Mouse (Mus musculus): ENCODE measurements at regions not wholly inside any gene's neighbourhood (a gene's known extent, or its start where the extent isn't known, plus 50 kb on each side); places are given as distances from the start of the nearest gene placed in this dataset.

- Histone ChIP-seq H3K4me1 (replicated peaks; ENCODE audit: control insufficient read depth, insufficient read depth, low read length) (no peaks in the 10 kb centered on the region), H3K36me3 (ENCODE audit: control insufficient read depth, insufficient read depth, low read length) (no peaks in the 10 kb centered on the region), H3K27me3 (ENCODE audit: control insufficient read depth, insufficient read depth, low read length) (no peaks in the 10 kb centered on the region), H3K4me3 (ENCODE audit: control insufficient read depth, insufficient read depth, low read length) (no peak overlapping the region), H3K27ac (ENCODE audit: control insufficient read depth, insufficient read depth, low read length) (no peak overlapping the region)
- no peak for TF ChIP-seq POLR2A (IDR thresholded peaks at IDR 0.05; ENCODE audit: control insufficient read depth, extremely low read depth, insufficient read depth, low read length, poor library complexity)
- TF ChIP-seq CTCF (IDR thresholded peaks at IDR 0.05; ENCODE audit: borderline replicate concordance, control insufficient read depth, extremely low read depth, insufficient read depth, low read length, poor library complexity): no peak
- 89% methylated on average over 7 of the region's 7 CpGs for WGBS
- DNase-seq: no peak
These were observed 179.6 kb downstream of the Dact1 start for GRCm38 (mm10) chr12:71489295-71489694.

GRCm38 (mm10) chr12:71494803-71495293 lies 185.2 kb downstream of the Dact1 start:
- H3K27ac ChIP-seq (ENCODE audit: control insufficient read depth, insufficient read depth, low read length): no peak overlapping the region
- WGBS: 91% methylated on average over 10 of the region's 10 CpGs
- DNase-seq: no peak

DNA sequence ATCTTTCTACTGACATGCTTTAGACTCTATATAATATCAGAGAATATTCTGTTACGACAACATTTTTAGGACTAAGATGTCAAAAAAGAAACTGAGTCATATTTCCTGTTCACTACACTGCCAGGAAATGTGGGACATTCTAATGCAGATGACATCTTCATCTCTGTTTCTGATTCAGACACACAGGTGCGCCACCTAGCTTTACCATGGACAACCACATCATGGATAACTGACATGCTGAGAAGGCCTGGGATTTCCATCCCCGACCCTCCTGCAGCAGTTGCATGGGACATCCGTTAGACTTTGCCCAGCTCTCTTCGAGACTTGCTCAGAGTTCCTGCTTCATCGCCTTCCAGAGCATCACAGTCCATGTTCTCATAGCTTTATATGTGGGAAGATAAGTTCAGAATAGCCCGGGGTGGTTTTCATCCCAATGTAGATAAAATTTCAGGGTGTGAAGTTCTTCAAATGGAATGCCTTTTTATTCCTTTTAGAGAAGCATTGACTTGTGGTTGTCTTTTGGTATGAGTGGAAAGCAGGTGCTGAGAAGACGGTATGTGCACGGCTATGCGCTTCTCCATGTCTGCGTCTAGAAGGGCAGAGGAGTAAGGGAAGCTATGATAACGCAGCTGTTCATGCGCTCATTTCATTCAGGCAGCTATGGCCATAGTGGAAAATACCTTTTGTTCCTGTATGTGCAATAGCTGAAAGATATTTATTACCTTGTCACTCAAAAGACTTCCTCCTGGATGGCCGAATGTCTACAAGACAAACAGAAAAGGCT lies 188.8 kb downstream of the Dact1 start:
- WGBS: 82% methylated on average over 14 of the region's 14 CpGs
- Histone ChIP-seq H3K27me3 (ENCODE audit: control insufficient read depth, insufficient read depth, low read length) (no peaks in the 10 kb centered on the region), H3K4me3 (ENCODE audit: control insufficient read depth, insufficient read depth, low read length) (no peak overlapping the region), H3K27ac (ENCODE audit: control insufficient read depth, insufficient read depth, low read length) (no peak overlapping the region), H3K4me1 (replicated peaks; ENCODE audit: control insufficient read depth, insufficient read depth, low read length) (no peaks in the 10 kb centered on the region), H3K36me3 (ENCODE audit: control insufficient read depth, insufficient read depth, low read length) (no peaks in the 10 kb centered on the region)
- DNase-seq: no peak
- TF ChIP-seq CTCF (IDR thresholded peaks at IDR 0.05; ENCODE audit: borderline replicate concordance, control insufficient read depth, extremely low read depth, insufficient read depth, low read length, poor library complexity): no peak
- no peak for TF ChIP-seq POLR2A (IDR thresholded peaks at IDR 0.05; ENCODE audit: control insufficient read depth, extremely low read depth, insufficient read depth, low read length, poor library complexity)

More at GRCm38 (mm10) chr12:71494803-71495293, 185.2 kb downstream of the Dact1 start:
- H3K36me3 ChIP-seq (ENCODE audit: control insufficient read depth, insufficient read depth, low read length): no peaks in the 10 kb centered on the region
- no peaks in the 10 kb centered on the region for H3K27me3 ChIP-seq (ENCODE audit: control insufficient read depth, insufficient read depth, low read length)
- H3K4me3 ChIP-seq (ENCODE audit: control insufficient read depth, insufficient read depth, low read length): no peak overlapping the region
- TF ChIP-seq CTCF (IDR thresholded peaks at IDR 0.05; ENCODE audit: borderline replicate concordance, control insufficient read depth, extremely low read depth, insufficient read depth, low read length, poor library complexity) (no peak), POLR2A (IDR thresholded peaks at IDR 0.05; ENCODE audit: control insufficient read depth, extremely low read depth, insufficient read depth, low read length, poor library complexity) (no peak)
- no peaks in the 10 kb centered on the region for H3K4me1 ChIP-seq (replicated peaks; ENCODE audit: control insufficient read depth, insufficient read depth, low read length)

- 51% methylated on average over 7 of the region's 7 CpGs for WGBS
- H3K36me3 ChIP-seq (ENCODE audit: control insufficient read depth, insufficient read depth, low read length): no peaks in the 10 kb centered on the region
- H3K27me3 ChIP-seq (ENCODE audit: control insufficient read depth, insufficient read depth, low read length): no peaks in the 10 kb centered on the region
- TF ChIP-seq POLR2A (IDR thresholded peaks at IDR 0.05; ENCODE audit: control insufficient read depth, extremely low read depth, insufficient read depth, low read length, poor library complexity): no peak
- no peak for TF ChIP-seq CTCF (IDR thresholded peaks at IDR 0.05; ENCODE audit: borderline replicate concordance, control insufficient read depth, extremely low read depth, insufficient read depth, low read length, poor library complexity)
- no peaks in the 10 kb centered on the region for H3K4me1 ChIP-seq (replicated peaks; ENCODE audit: control insufficient read depth, insufficient read depth, low read length)
- no peak for DNase-seq
- no peak overlapping the region for H3K27ac ChIP-seq (ENCODE audit: control insufficient read depth, insufficient read depth, low read length)
- H3K4me3 ChIP-seq (ENCODE audit: control insufficient read depth, insufficient read depth, low read length): no peak overlapping the region
These were observed 191.7 kb downstream of the Dact1 start for GRCm38 (mm10) chr12:71501299-71501810.

DNA sequence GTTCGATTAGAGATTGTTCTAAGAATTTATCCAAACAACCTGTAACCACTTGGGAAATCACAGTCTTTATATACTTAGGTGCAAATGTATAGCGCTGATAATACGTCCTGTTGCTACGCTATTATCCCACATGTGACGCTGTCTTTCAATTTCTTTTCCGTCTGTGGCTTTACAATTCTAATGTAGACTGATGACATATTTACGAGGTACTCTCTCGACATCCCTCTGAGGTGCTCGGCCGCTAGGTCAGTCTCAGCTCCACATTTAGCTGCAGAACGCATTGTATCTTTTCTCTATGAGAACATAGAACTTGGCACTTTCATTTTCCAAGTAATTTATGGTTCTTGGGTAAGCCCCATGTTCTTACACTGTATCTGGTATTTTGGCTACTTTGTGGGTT lies 193.6 kb downstream of the Dact1 start:
- no peak for DNase-seq
- no peaks in the 10 kb centered on the region for H3K4me1 ChIP-seq (replicated peaks; ENCODE audit: control insufficient read depth, insufficient read depth, low read length)
- no peak overlapping the region for H3K4me3 ChIP-seq (ENCODE audit: control insufficient read depth, insufficient read depth, low read length)
- WGBS: 72% methylated on average over 11 of the region's 11 CpGs
- H3K27ac ChIP-seq (ENCODE audit: control insufficient read depth, insufficient read depth, low read length): no peak overlapping the region
- no peaks in the 10 kb centered on the region for H3K27me3 ChIP-seq (ENCODE audit: control insufficient read depth, insufficient read depth, low read length)
- H3K36me3 ChIP-seq (ENCODE audit: control insufficient read depth, insufficient read depth, low read length): no peaks in the 10 kb centered on the region
- no peak for TF ChIP-seq POLR2A (IDR thresholded peaks at IDR 0.05; ENCODE audit: control insufficient read depth, extremely low read depth, insufficient read depth, low read length, poor library complexity)
- TF ChIP-seq CTCF (IDR thresholded peaks at IDR 0.05; ENCODE audit: borderline replicate concordance, control insufficient read depth, extremely low read depth, insufficient read depth, low read length, poor library complexity): no peak

DNA sequence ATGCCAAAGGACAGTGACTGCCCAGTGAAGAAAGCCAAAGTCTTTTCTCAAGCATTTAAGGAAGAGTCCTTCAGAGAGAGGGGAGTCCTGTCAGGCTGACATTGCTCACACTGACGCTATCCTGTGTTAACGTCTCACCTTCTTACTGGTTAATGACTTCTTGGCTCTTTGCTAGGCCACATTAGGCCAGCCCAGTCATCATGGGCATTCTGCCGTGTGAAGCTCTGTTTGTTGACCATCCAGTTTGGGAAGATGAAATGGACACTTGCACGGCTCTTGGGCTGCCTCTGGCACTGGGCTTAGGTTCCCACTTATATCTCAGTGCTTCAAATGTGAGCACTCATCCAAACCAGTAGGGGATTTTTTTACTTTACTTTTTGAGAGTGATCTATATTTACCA lies 196.5 kb downstream of the Dact1 start:
- no peaks in the 10 kb centered on the region for H3K36me3 ChIP-seq (ENCODE audit: control insufficient read depth, insufficient read depth, low read length)
- no peaks in the 10 kb centered on the region for H3K4me1 ChIP-seq (replicated peaks; ENCODE audit: control insufficient read depth, insufficient read depth, low read length)
- WGBS: 78% methylated on average over 4 of the region's 4 CpGs
- TF ChIP-seq POLR2A (IDR thresholded peaks at IDR 0.05; ENCODE audit: control insufficient read depth, extremely low read depth, insufficient read depth, low read length, poor library complexity): no peak
- no peak for TF ChIP-seq CTCF (IDR thresholded peaks at IDR 0.05; ENCODE audit: borderline replicate concordance, control insufficient read depth, extremely low read depth, insufficient read depth, low read length, poor library complexity)
- DNase-seq: no peak
- no peak overlapping the region for H3K4me3 ChIP-seq (ENCODE audit: control insufficient read depth, insufficient read depth, low read length)
- no peaks in the 10 kb centered on the region for H3K27me3 ChIP-seq (ENCODE audit: control insufficient read depth, insufficient read depth, low read length)
- H3K27ac ChIP-seq (ENCODE audit: control insufficient read depth, insufficient read depth, low read length): no peak overlapping the region
